Mouse (Mus musculus): ENCODE data around the gene Acsm3. TPM values are rescaled to one million over a fixed set of nuclear protein-coding genes. Genes with fewer than 3 reads are reported as not detected.

The Acsm3 gene
- polyA plus RNA-seq, 1 experiment from 2014 or later, result 0.10 TPM

- no peak overlapping the region for H3K4me3 ChIP-seq
- H3K9me3 ChIP-seq, result no peaks in the 10 kb centered on the region
- H3K4me1 ChIP-seq, result no peaks in the 10 kb centered on the region
- peaks cover 84% of the 10 kb centered on the region for H3K36me3 ChIP-seq (replicated peaks)
- no peaks in the 10 kb centered on the region for H3K27me3 ChIP-seq (ENCODE audit: poor library complexity, severe bottlenecking)
- no peak for DNase-seq (ENCODE audit: extremely low spot score, low spot score)
- 92% methylated on average over 3 of the region's 3 CpGs for WGBS
- H3K27ac ChIP-seq, result no peak overlapping the region
These were observed 48.0 kb downstream of the Acsm3 start for GRCm38 (mm10) chr7:119808723-119809122.

- no peaks in the 10 kb centered on the region for H3K27me3 ChIP-seq (ENCODE audit: poor library complexity, severe bottlenecking)
- no peak for DNase-seq (ENCODE audit: extremely low spot score, low spot score)
- no peaks in the 10 kb centered on the region for H3K4me1 ChIP-seq
- H3K9me3 ChIP-seq, result no peaks in the 10 kb centered on the region
- no peak overlapping the region for H3K4me3 ChIP-seq
- peaks cover 57% of the 10 kb centered on the region for H3K36me3 ChIP-seq (replicated peaks)
- 94% methylated on average over 1 of the region's 1 CpGs for WGBS
- H3K27ac ChIP-seq, result no peak overlapping the region
These were observed 74.6 kb downstream of the Acsm3 start for GRCm38 (mm10) chr7:119835371-119835770.

DNA sequence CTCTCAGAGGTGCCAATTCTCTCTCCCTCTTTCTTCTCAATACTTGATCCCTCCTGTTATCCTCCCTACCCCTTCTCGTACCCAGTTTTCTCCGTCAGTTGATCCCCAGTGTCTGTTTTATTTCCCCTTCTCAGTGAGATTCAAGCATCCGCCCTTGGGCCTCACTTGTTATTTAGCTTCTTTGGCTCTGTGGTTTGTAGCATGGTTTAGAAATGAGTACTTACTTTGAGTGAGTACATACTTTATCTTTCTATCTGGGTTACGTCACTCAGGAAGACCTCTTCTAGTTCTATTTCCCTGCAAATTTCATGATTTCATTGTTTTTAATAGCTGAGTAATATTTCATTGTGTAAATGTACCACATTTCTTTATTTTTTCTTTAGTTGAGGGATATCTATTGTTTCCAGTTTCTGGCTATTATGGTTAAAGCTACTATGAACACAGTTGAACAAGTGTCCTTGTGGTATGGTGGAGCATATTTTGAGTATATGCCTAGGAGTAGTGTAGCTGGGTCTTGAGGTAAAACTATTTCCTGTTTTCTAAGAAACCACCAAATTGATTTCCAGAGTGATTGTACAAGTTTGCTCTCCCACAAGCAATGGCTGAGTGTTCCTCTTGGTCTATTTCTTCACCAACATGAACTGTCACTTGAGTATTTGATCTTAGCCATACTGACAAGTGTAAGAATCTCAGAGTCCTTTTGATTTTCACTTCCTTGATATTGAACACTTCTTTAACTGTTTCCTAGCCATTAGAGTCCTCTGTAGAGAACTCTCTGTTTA is 75.5 kb downstream of the Acsm3 start:
- no peaks in the 10 kb centered on the region for H3K9me3 ChIP-seq
- H3K4me1 ChIP-seq, result no peaks in the 10 kb centered on the region
- no peak overlapping the region for H3K27ac ChIP-seq
- no peak overlapping the region for H3K4me3 ChIP-seq
- no peaks in the 10 kb centered on the region for H3K27me3 ChIP-seq (ENCODE audit: poor library complexity, severe bottlenecking)
- no peak for DNase-seq (ENCODE audit: extremely low spot score, low spot score)
- 93% methylated on average over 4 of the region's 4 CpGs for WGBS
- H3K36me3 ChIP-seq (replicated peaks), result peaks cover 57% of the 10 kb centered on the region

Other genes starting within 250 kb of the Acsm3 start
- not detected in 2 replicates for gene Acsm5, start 241.5 kb upstream of the Acsm3 start, polyA plus RNA-seq (2016; fragmentation: Nextera tagmentation; extraction: Ambion mirVana)
- not detected in 2 replicates for gene Pdilt, start 237.4 kb upstream of the Acsm3 start, polyA plus RNA-seq (2016; fragmentation: Nextera tagmentation; extraction: Ambion mirVana)
- gene Acsm2, start 206.6 kb upstream of the Acsm3 start, polyA plus RNA-seq (2016; fragmentation: Nextera tagmentation; extraction: Ambion mirVana), result not detected in 2 replicates
- not detected in 2 replicates for gene Acsm1, start 153.9 kb upstream of the Acsm3 start, polyA plus RNA-seq (2016; fragmentation: Nextera tagmentation; extraction: Ambion mirVana)
- gene Acsm4, start 70.9 kb upstream of the Acsm3 start, polyA plus RNA-seq (2016; fragmentation: Nextera tagmentation; extraction: Ambion mirVana), result 0.14 and 0.19 TPM in 2 replicates
- gene Thumpd1, start 40.1 kb upstream of the Acsm3 start, polyA plus RNA-seq (2016; fragmentation: Nextera tagmentation; extraction: Ambion mirVana), result 101 and 108 TPM in 2 replicates
- 25.5 and 27.3 TPM in 2 replicates for gene Rexo5, start 33.1 kb downstream of the Acsm3 start, polyA plus RNA-seq (2016; fragmentation: Nextera tagmentation; extraction: Ambion mirVana)
- gene Eri2, start 33.1 kb downstream of the Acsm3 start, polyA plus RNA-seq (2016; fragmentation: Nextera tagmentation; extraction: Ambion mirVana), result 34.6 and 36.0 TPM in 2 replicates
- gene Lyrm1, start 134.9 kb downstream of the Acsm3 start, polyA plus RNA-seq (2016; fragmentation: Nextera tagmentation; extraction: Ambion mirVana), result 8.7 and 9.6 TPM in 2 replicates
- 12.8 and 14.3 TPM in 2 replicates for gene Dcun1d3, start 135.4 kb downstream of the Acsm3 start, polyA plus RNA-seq (2016; fragmentation: Nextera tagmentation; extraction: Ambion mirVana)

Data from forebrain, embryonic 10.5 days (tissue).